Mouse (Mus musculus) left cerebral cortex, postnatal 4 days (tissue): ENCODE measurements around the gene Snapc4. TPM values are rescaled to one million over a fixed set of nuclear protein-coding genes. Genes with fewer than 3 reads are reported as not detected.

Source experiments
- DNase-seq: peaks from one replicate; pipeline ENCODE4 v3.0.0-alpha.2; 2022
- intact Hi-C: fragments of 180-260 bp; cut with DNase I; formaldehyde crosslinking; loops from one replicate; pipeline ENCODE4 v1.15.1; 2025
- total RNA-seq, 2 experiments: library from RNA; stranded (reverse); gene quantifications; 2 replicates each; pipeline ENCODE4 v1.2.3; 2021

The Snapc4 gene
- total RNA-seq, 2 experiments from 2014 or later, result 86.5 to 101 TPM

- intact Hi-C loops, result no loop called here
- no peak for DNase-seq
Measured at GRCm38 (mm10) chr2:26342609-26343490, 37.6 kb downstream of the Snapc4 start.

DNA sequence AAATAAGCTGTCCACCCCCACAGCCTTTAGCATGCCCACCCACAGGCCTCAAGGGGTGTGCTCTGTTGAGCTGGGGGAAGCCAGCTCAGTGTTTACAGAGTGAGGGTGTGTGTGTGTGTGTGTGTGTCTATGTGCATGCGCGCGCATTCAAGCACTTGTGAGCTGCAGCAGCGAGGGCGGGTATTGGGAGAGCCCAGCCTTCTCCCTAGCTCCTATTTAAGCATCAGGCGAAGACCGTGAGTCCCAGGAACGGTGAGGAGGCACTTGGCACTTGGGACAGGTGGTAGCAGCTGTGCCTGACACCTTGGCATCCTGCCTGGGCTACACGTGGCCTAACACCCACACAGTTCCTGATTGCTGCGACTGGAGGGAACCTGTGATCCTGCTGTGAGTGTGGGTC is 38.4 kb downstream of the Snapc4 start:
- peak; percentile 59 for DNase-seq
- intact Hi-C loops, result no loop called here

DNA sequence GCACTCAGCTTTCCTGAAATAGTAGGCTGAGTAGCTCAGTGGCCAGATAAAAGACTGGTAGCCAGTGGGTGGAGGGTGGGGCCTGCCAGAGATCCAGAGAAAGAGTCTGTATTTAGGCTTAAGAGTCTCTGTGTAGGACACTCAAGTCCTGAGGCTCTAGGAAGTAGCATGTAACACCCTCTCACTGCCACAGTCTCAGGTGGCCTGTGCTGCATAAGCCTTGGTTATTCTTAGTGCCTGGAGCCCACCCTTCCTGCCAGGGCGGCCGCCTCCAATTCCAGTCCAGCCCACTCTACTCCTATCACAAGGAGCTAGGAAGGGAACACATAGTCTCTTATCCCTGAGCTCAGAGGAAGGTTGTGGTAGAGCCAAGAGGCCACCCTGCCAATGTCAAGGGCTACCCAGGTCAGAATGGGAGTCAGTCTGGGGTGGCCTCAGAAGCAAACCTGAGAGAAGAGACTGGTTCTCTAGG is 38.9 kb downstream of the Snapc4 start:
- DNase-seq, result no peak

DNA sequence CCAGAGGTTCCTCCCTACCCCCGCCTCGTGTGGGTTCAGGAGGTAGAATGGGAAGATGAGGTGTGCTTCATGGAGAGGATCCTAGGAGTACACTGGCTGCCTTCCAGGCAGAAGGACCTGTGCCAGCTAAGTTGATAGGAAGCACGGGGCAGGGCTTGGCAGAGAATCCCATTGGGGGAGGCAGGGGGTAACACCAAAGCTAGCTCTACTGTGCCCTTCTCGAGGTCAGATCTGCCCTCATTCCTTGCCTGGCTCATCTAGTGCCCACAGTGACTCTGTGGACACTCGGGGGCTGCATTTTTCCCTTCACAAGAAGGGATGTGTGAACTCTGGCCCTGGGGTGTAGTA is 41.3 kb downstream of the Snapc4 start:
- intact Hi-C loops, result no loop called here
- DNase-seq, result peak; percentile 67

More for the DNA sequence above, 38.9 kb downstream of the Snapc4 start:
- intact Hi-C loops, result no loop called here

GRCm38 (mm10) chr2:26338302-26339203 is 41.9 kb downstream of the Snapc4 start:
- peak; percentile 70 for DNase-seq
- intact Hi-C loops, result no loop called here

DNA sequence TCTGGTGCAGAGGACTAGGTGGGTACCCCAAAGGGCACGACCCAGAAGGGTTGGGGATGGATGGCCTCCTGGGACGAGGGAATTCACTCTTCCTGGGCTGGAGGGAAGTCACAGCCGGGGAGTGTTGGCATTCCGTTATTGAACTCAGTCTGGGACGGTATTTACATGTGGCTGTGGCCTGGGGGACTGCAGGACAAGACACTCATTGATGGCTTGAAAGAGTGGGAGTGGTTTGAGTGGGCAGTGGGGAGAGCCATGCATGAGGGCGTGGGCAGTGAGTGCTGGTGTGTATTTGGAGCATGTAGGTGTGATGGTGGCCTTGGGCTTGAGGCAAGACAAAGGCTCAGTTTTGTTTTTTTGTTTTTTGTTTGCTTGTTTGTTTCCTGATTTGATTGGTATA is 49.8 kb downstream of the Snapc4 start:
- intact Hi-C loops, result no loop called here
- no peak for DNase-seq

DNA sequence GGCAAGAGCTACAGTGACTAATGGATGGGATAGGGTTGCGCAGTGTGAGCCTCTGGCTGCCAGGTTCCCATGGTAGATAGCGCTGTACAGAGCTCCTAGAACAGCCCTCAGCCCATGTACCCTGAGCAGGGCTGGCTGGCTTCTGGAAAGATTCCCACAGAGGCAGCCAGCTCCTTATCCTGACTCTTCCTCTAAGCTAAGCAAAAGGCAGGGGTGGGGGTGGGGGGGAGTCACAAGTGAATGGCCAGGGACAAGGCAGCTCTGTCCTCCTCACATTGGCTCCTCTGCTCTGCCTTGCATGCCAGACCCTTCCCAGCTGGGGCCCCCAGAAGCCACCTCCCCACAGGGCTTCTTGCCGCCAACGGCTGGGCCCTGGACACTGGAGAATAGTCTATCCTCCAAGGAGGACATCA is 50.4 kb downstream of the Snapc4 start:
- DNase-seq, result peak; percentile 58
- intact Hi-C loops, result no loop called here

DNA sequence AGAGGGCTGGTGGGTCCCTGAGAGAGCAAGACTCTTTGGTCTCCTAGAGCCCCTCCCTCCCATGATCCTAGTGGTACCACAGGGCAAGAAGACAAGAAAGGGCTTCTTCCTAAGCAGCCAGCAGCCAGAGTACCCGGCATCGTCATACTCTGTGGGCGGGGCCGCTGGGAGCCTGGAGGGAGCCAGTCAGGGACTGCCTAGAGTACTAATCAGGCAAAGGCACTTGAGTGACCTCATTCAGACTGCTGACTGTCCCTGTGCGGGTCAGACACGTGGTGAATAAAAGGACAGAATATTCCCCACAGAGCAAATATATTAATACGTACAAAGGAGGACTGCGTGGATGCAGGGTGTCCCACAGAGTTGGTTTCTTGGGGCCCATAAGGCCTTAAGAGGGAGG is 51.1 kb downstream of the Snapc4 start:
- peak; percentile 68 for DNase-seq
- intact Hi-C loops, result no loop called here

DNA sequence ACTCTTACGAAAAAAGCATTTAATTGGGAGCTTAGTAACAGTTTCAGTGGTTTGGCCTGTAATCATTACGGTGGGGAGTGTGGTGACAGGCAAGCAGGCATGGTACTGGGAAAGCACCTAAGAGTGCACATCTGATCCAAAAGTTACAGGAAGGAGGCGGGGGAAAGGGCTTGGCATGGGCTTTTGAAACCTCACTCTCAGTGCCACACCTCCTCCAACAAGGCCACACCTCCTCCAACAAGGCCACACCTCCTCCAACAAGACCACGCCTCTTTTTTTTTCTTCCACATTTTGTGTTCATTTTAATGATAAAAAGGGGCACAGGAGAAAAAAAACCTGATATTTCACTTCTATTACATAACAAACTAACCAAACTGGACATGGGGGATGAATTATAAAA is 52.6 kb downstream of the Snapc4 start:
- intact Hi-C loops, result no loop called here
- no peak for DNase-seq

GRCm38 (mm10) chr2:26325386-26326181 is 54.9 kb downstream of the Snapc4 start:
- peak; percentile 65 for DNase-seq
- intact Hi-C loops, result no loop called here

DNA sequence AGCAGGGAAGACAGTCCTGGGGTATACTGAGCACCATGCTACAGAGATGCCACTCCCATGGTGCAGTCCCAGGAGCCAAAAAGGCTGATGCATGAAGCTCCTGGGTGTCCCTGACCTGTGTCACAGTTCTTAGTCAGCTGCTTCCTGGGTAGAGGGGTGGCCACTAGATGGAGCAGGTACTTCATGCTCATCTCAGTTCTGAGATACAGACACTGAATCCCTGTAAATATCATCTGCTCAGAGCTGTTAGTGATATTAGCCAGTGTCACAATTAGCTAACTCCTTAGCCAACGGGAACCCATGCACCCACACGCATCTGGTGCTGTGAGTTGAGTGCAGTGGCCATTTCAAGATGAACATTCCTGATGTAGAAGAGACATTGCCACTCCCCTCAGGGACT is 55.5 kb downstream of the Snapc4 start:
- DNase-seq, result no peak
- intact Hi-C loops, result no loop called here

- DNase-seq, result no peak
- intact Hi-C loops, result no loop called here
Measured at GRCm38 (mm10) chr2:26323589-26324325, 56.7 kb downstream of the Snapc4 start.

GRCm38 (mm10) chr2:26320245-26321185 is 59.9 kb downstream of the Snapc4 start:
- no peak for DNase-seq
- intact Hi-C loops, result no loop called here

GRCm38 (mm10) chr2:26319519-26320244 is 60.8 kb downstream of the Snapc4 start:
- intact Hi-C loops, result no loop called here
- DNase-seq, result no peak

DNA sequence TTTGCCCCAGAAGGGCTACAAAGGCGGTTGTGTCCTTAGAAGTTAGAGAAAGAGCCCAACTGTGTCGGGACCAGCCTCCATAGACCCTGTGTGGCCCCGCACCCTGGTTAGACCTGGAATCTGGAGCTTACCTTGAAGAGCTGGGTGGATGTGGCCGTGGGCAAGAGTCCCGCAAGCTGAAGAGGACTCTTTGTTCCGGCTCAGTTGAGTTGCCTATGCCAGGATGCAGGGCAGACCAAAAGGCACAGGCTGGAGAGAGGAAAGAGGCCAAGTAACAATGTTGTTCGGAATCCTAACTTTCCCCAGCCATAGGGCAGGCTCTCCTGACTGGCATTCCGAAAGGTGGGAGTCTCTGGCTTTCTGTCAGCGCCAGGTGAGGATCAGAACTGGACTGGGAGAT is 61.3 kb downstream of the Snapc4 start:
- no peak for DNase-seq

DNA sequence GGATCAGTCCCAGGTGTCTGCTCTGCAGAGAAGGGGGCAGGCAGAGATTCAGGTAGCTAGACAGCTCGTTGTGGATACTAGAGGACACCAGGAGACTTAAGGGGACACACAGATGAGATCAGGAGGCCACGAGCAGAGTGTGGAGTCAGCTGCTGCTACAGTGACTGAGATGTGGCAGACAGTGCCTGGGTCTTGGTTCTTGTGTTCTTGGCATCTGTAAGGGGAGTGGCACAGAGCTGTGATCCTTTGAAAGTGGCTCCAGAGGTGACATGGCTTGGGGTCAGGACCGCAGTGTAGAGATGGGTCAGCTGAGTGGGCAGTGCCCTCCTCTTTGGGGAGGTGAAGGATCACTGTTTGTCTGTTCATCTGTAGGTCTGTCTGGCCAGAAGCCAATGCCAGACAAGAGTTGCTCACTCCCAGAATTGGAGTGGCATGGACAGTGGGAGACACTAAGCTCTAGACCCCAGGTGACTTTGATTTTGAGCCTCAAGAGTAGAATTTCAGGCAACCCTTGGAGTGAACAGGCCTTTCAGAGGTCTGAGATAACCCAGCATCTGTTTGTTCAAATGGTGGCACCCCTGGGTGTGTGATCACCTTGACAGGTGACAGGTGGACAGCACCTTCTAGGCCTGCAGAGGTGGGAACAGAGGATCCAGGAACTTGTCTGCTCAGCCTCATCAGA is 62.3 kb downstream of the Snapc4 start:
- intact Hi-C loops, result no loop called here

More for the DNA sequence above, 61.3 kb downstream of the Snapc4 start:
- intact Hi-C loops, result no loop called here

DNA sequence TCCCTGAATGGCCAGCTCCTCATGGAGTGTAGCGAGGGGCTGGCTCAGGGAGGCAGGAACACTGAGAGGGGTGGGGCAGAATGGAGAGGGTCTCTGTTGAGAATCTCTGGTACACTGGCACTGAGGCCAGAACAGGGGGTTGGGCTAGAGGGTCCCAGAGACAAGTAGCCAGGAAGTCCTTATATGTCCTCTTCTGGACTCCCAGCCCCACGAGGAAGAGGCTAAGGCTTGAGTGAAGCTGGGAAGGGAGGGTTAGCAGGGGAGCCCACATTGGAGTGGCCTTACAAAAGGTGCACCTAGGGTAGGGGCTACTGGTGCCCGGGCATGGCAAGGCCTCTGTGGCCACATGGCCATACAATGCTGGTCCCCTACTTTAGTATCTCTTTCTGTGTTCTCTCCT is 63.1 kb downstream of the Snapc4 start:
- intact Hi-C loops, result no loop called here
- no peak for DNase-seq

More for the DNA sequence above, 62.3 kb downstream of the Snapc4 start:
- DNase-seq, result no peak
